Mouse (Mus musculus) bone marrow, adult 2 months (tissue): ENCODE data around the gene Mpc2.

ENCODE experiments used
- CTCF ChIP-seq: fragments of 200-500 bp; IDR thresholded peaks from 2 replicates; pipeline ENCODE4 v1.5.1; 2011; ENCODE audit warnings: low read length, control low read depth; ENCODE audit not compliant: control insufficient read depth, insufficient read depth
- POLR2A ChIP-seq: fragments of 200-500 bp; IDR thresholded peaks from 2 replicates; pipeline ENCODE4 v1.6.1; 2011; ENCODE audit warnings: low read depth, mild to moderate bottlenecking, control low read depth, low read length, borderline replicate concordance; ENCODE audit not compliant: control insufficient read depth

GRCm38 (mm10) chr1:165498856-165499255, 38.4 kb downstream of the Mpc2 start:
- TF ChIP-seq CTCF: no peak
- TF ChIP-seq POLR2A: no peak
